Mouse (Mus musculus): ENCODE data around the gene D10Jhu81e. TPM values are rescaled to one million over a fixed set of nuclear protein-coding genes. Genes with fewer than 3 reads are reported as not detected.

The D10Jhu81e gene
- polyA plus RNA-seq, 1 experiment from 2014 or later = 19.3 TPM

DNA sequence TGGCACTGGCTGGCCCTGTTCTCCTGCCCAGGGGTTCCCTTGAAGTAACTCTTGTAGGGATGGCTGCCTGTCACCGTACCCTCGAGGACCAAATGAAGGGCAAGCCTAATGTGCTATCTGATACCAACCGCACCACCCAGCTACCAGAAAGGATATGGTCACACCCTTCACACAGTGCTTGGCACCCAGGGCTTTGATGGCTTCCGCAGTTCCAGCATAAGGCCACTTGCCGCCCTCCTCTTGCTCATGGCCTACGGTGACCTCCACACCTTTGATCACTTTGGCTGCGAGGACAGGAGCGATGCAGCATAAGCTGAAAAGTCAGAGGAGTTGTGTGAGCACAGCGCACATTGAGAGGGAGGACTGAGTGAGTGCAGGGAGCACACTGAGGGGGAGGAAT, 6.3 kb downstream of the D10Jhu81e start:
- H3K4me2 ChIP-seq = no peak overlapping the region
- H3K27ac ChIP-seq (replicated peaks) = no peak overlapping the region
- H3K9me3 ChIP-seq (replicated peaks) = no peaks in the 10 kb centered on the region
- peaks cover 53% of the 10 kb centered on the region for H3K36me3 ChIP-seq (replicated peaks)
- H3K9ac ChIP-seq = no peak overlapping the region
- no peak overlapping the region for H3K4me3 ChIP-seq (replicated peaks)
- peaks cover 27% of the 10 kb centered on the region for H3K4me1 ChIP-seq (replicated peaks)
- 76% methylated on average over 9 of the region's 9 CpGs for WGBS (ENCODE audit: insufficient replicate concordance)
- ATAC-seq (ENCODE audit: insufficient read depth) = no peak
- H3K27me3 ChIP-seq = no peaks in the 10 kb centered on the region

GRCm38 (mm10) chr10:78162646-78163045, 6.9 kb downstream of the D10Jhu81e start:
- Histone ChIP-seq H3K9ac (no peak overlapping the region), H3K36me3 (replicated peaks) (peaks cover 50% of the 10 kb centered on the region), H3K27ac (replicated peaks) (no peak overlapping the region), H3K27me3 (no peaks in the 10 kb centered on the region), H3K9me3 (replicated peaks) (no peaks in the 10 kb centered on the region), H3K4me3 (replicated peaks) (no peak overlapping the region), H3K4me2 (no peak overlapping the region), H3K4me1 (replicated peaks) (peaks cover 25% of the 10 kb centered on the region)
- WGBS (ENCODE audit: insufficient replicate concordance) = 87% methylated on average over 12 of the region's 12 CpGs
- ATAC-seq (ENCODE audit: insufficient read depth) = no peak

DNA sequence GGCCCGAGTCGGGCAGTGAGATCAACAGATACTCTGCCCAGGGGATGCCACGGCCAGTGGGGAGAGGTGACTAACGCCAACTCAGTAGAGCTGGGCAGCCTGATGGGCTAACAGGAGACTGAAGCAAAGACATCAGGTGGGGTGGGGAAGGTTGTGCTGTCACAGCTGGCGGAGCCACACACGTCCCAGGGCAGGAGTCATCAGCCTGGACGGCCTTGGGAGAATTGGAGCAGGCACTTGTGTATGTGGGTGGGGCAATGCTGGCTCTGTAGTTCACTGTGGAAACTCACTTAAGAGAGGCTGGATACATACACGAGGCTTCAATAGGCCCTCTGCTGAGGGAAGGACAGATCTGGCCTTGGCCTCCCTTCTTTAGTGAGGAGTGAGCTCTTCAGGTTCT, 8.5 kb downstream of the D10Jhu81e start:
- Histone ChIP-seq H3K4me3 (replicated peaks) (no peak overlapping the region), H3K27ac (replicated peaks) (no peak overlapping the region), H3K36me3 (replicated peaks) (peaks cover 35% of the 10 kb centered on the region), H3K9me3 (replicated peaks) (no peaks in the 10 kb centered on the region), H3K9ac (no peak overlapping the region), H3K27me3 (no peaks in the 10 kb centered on the region), H3K4me2 (no peak overlapping the region), H3K4me1 (replicated peaks) (peaks cover 25% of the 10 kb centered on the region)
- ATAC-seq (ENCODE audit: insufficient read depth) = no peak
- WGBS (ENCODE audit: insufficient replicate concordance) = 56% methylated on average over 8 of the region's 8 CpGs

DNA sequence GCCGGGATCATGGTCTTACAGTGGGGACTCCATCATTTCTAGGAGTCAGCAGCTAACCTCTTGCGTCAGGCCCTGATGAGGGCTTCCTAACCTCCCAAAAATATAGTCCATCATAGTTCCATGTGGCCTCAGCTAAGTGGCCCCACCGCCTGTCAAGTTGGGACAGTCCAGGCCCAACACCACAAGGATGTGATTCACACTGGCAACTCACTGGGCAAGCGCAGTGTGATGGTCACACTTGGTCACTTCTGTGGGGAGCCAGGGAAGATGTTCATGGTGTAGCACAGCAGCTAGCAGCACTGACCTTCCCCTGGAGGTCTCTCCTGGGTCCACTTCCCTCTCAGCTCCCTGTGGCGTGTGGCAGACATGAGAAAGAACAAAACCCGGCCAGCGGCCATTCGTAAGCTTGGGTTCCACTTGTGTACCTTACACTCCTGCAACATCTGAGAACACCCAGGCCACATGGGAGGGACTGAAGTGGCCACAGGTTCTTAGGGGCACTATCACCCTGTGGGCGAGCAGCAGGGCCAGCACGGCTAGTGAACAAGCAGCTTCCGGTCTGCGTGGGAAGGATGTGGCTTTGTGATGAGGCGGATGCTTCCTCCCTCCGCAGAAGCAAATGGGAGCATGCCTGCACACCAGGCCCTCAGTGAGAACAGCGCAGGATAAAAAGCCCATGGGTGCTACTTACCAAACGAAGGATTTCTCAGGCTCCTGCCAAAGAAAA, 9.1 kb downstream of the D10Jhu81e start:
- Histone ChIP-seq H3K4me3 (replicated peaks) (no peak overlapping the region), H3K9ac (no peak overlapping the region), H3K9me3 (replicated peaks) (no peaks in the 10 kb centered on the region), H3K4me2 (no peak overlapping the region), H3K27me3 (no peaks in the 10 kb centered on the region), H3K4me1 (replicated peaks) (peaks cover 25% of the 10 kb centered on the region), H3K27ac (replicated peaks) (no peak overlapping the region), H3K36me3 (replicated peaks) (peaks cover 30% of the 10 kb centered on the region)
- 0 out of 2 replicates have a peak, but pooled peaks have one; percentile 2 for ATAC-seq (ENCODE audit: insufficient read depth)
- 42% methylated on average over 16 of the region's 16 CpGs for WGBS (ENCODE audit: insufficient replicate concordance)

- peaks cover 25% of the 10 kb centered on the region for H3K36me3 ChIP-seq (replicated peaks)
- H3K4me3 ChIP-seq (replicated peaks) = peak overlapping the region; percentile 32
- peaks cover 25% of the 10 kb centered on the region for H3K4me1 ChIP-seq (replicated peaks)
- no peaks in the 10 kb centered on the region for H3K27me3 ChIP-seq
- no peak overlapping the region for H3K9ac ChIP-seq
- WGBS (ENCODE audit: insufficient replicate concordance) = 6% methylated on average over 7 of the region's 7 CpGs
- peak; percentile 58 for ATAC-seq (ENCODE audit: insufficient read depth)
- peak overlapping the region; percentile 63 for H3K4me2 ChIP-seq
- peak overlapping the region; percentile 63 for H3K27ac ChIP-seq (replicated peaks)
- H3K9me3 ChIP-seq (replicated peaks) = no peaks in the 10 kb centered on the region
Observed at GRCm38 (mm10) chr10:78159906-78160305, 9.7 kb downstream of the D10Jhu81e start.

- Histone ChIP-seq H3K9ac (no peak overlapping the region; the same call in 1 of the 2 replicates), H3K27me3 (no peaks in the 10 kb centered on the region), H3K36me3 (replicated peaks) (peaks cover 20% of the 10 kb centered on the region), H3K9me3 (replicated peaks) (no peaks in the 10 kb centered on the region), H3K4me3 (replicated peaks) (peak overlapping the region; percentile 32), H3K4me2 (peak overlapping the region; percentile 63), H3K27ac (replicated peaks) (peak overlapping the region; percentile 63), H3K4me1 (replicated peaks) (peaks cover 25% of the 10 kb centered on the region)
- ATAC-seq (ENCODE audit: insufficient read depth) = peak; percentile 31; the same call in 1 of the 2 replicates
- 10% methylated on average over 17 of the region's 17 CpGs for WGBS (ENCODE audit: insufficient replicate concordance)
Observed at GRCm38 (mm10) chr10:78159252-78159878, 10.2 kb downstream of the D10Jhu81e start.

DNA sequence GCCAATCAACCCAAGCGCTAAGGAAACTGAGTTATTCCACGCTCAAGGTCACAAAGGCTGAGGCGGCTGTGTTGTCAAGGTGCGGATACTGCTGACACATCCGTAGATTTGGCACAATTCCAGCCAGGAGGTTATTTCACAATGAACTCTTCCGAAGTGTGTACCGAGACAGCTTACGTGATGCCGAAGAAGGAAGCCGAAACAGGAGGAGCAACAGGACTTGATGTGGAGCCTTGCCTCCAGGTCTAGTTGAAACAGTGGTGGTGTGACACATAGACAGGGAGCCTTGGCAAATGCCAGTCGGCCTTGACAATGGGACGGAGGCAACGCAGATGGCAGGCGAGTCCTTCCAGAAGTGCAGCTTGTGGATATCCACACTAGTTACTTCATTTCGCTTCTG, 11.5 kb downstream of the D10Jhu81e start:
- H3K4me1 ChIP-seq (replicated peaks) = peaks cover 25% of the 10 kb centered on the region
- 77% methylated on average over 15 of the region's 15 CpGs for WGBS (ENCODE audit: insufficient replicate concordance)
- H3K4me3 ChIP-seq (replicated peaks) = no peak overlapping the region
- H3K36me3 ChIP-seq (replicated peaks) = peaks cover 9% of the 10 kb centered on the region
- no peak overlapping the region for H3K9ac ChIP-seq
- no peak overlapping the region for H3K27ac ChIP-seq (replicated peaks)
- H3K9me3 ChIP-seq (replicated peaks) = no peaks in the 10 kb centered on the region
- no peaks in the 10 kb centered on the region for H3K27me3 ChIP-seq
- no peak for ATAC-seq (ENCODE audit: insufficient read depth)
- H3K4me2 ChIP-seq = no peak overlapping the region

GRCm38 (mm10) chr10:78156926-78157325, 12.7 kb downstream of the D10Jhu81e start:
- Histone ChIP-seq H3K27me3 (no peaks in the 10 kb centered on the region), H3K4me2 (no peak overlapping the region), H3K9ac (no peak overlapping the region), H3K27ac (replicated peaks) (no peak overlapping the region), H3K4me1 (replicated peaks) (peaks cover 25% of the 10 kb centered on the region), H3K36me3 (replicated peaks) (no peaks in the 10 kb centered on the region), H3K4me3 (replicated peaks) (no peak overlapping the region), H3K9me3 (replicated peaks) (no peaks in the 10 kb centered on the region)
- no peak for ATAC-seq (ENCODE audit: insufficient read depth)
- 62% methylated on average over 6 of the region's 6 CpGs for WGBS (ENCODE audit: insufficient replicate concordance)

GRCm38 (mm10) chr10:78148834-78149766, 20.5 kb downstream of the D10Jhu81e start:
- Histone ChIP-seq H3K4me2 (no peak overlapping the region), H3K4me1 (replicated peaks) (peaks cover 13% of the 10 kb centered on the region), H3K9ac (no peak overlapping the region), H3K9me3 (replicated peaks) (no peaks in the 10 kb centered on the region), H3K27me3 (no peaks in the 10 kb centered on the region), H3K4me3 (replicated peaks) (no peak overlapping the region), H3K27ac (replicated peaks) (no peak overlapping the region; the same call in 1 of the 2 replicates), H3K36me3 (replicated peaks) (no peaks in the 10 kb centered on the region)
- ATAC-seq (ENCODE audit: insufficient read depth) = no peak
- 28% methylated on average over 10 of the region's 10 CpGs for WGBS (ENCODE audit: insufficient replicate concordance)

DNA sequence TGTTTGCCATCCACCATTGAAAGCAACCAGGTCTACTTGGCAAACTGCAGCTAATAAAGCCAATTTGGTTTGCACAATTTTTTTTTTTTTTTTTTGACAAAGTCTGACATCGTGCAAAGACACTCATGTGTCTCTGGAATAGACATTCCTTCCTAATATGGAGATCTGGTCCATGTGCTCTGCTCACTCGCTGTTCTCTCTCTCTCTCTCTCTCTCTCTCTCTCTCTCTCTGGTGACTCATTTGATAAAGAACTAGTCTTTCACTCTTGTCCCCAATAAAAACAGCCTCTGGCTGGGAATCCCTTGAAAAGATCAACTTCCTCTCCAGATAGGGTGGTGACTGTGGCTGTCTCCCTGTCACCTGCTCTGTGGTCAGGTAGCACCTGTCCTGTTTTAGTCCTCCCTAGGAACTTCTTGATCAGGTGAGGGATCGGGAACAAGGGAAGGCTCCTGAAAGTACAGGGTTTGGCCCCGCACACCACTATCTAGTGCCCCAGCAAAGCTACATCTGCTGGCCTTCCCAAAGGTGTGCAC, 21.6 kb downstream of the D10Jhu81e start:
- Histone ChIP-seq H3K27ac (replicated peaks) (no peak overlapping the region), H3K36me3 (replicated peaks) (no peaks in the 10 kb centered on the region), H3K27me3 (no peaks in the 10 kb centered on the region), H3K4me3 (replicated peaks) (no peak overlapping the region), H3K4me1 (replicated peaks) (peaks cover 18% of the 10 kb centered on the region), H3K9ac (no peak overlapping the region), H3K9me3 (replicated peaks) (no peaks in the 10 kb centered on the region), H3K4me2 (no peak overlapping the region)
- 50% methylated on average over 4 of the region's 4 CpGs for WGBS (ENCODE audit: insufficient replicate concordance)
- ATAC-seq (ENCODE audit: insufficient read depth) = no peak

Data from liver, embryonic 15.5 days (tissue).